Mouse (Mus musculus) adrenal gland, postnatal 25 days (tissue): Measurements from ENCODE around the gene Gm9903. TPM values are rescaled to one million over a fixed set of nuclear protein-coding genes. Genes with fewer than 3 reads are reported as not detected.

Experiments
- DNase-seq: peaks from one replicate; pipeline ENCODE4 v3.0.0; 2021; ENCODE audit warnings: mixed read lengths
- total RNA-seq: library from RNA; stranded (reverse); gene quantifications from 2 replicates; pipeline ENCODE4 v1.2.3, GENCODE M21; 2021

The Gm9903 gene
- total RNA-seq, 1 experiment from 2014 or later: 0.64 TPM

GRCm38 (mm10) chr5:33651017-33651416, 21.3 kb downstream of the Gm9903 start:
- DNase-seq: no peak

GRCm38 (mm10) chr5:33651541-33651920, 21.8 kb downstream of the Gm9903 start:
- no peak for DNase-seq

DNA sequence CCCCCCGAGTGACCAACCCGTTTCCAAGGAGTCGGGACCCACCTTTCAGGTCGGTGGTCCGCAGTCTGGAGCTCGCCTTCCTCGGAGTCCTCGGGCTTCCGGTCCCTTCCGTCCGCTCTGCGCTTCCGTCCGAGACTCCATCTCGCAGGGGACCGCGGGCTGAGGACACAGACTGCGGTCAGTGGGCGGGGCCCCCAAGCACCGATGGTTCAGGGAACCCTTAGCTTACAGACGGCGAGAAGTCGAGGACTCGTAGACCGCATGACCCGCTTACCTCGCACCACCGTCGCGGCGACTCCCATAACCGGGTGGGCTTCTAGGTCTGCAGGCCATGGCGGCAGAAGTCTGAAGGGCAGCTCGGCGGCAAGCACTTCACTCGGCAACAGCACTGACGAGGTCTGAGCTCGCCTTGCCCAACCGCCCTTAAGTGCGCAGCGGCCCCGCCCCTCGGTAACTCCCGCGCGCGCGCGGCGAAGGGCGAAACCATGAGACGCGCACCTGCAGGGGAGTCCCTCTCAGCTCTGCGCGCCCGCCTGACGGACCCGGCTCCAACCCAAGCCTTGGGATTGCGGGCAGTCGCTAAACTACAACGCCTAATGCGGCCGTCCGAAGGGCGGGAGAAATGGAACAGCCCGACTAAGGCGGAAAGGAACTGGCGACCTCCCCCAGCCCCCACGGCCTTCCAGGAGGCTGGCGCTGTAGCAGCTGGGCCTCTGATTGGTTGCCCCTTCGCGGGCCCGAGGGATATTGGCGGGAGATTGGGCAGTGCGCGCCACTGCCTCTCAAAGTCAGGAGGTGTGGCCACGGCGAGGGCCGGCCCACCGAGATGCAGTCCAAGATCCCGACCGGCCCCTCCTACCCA, 22.4 kb downstream of the Gm9903 start, which contains the start of gene Slbp:
TSS of gene Slbp (minus strand) at position 654 of the 862 bp plus-strand sequence.
- peak; percentile 95 for DNase-seq

DNA sequence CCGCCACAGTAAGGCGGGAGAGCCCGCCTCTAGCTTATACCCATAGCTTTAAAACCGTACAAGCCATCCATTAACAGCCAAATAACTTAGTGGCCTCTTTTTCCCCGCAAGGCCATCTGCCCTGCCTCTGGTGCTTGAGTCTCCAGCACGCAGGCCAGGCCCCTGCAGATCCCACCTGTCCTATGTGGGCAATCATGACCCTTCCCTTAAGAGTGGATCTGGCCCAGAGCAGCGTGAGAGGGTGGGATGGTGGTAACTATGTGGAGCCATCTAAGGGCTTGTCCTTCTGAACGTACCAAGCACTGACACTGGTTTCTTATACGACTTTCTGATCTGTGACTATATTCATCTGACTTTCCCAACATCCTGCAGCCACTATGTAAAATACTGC, 23.1 kb downstream of the Gm9903 start:
- DNase-seq: no peak

GRCm38 (mm10) chr5:33654424-33654823, 24.7 kb downstream of the Gm9903 start:
- no peak for DNase-seq

- no peak for DNase-seq
Measured at GRCm38 (mm10) chr5:33655251-33655840, 25.6 kb downstream of the Gm9903 start.

DNA sequence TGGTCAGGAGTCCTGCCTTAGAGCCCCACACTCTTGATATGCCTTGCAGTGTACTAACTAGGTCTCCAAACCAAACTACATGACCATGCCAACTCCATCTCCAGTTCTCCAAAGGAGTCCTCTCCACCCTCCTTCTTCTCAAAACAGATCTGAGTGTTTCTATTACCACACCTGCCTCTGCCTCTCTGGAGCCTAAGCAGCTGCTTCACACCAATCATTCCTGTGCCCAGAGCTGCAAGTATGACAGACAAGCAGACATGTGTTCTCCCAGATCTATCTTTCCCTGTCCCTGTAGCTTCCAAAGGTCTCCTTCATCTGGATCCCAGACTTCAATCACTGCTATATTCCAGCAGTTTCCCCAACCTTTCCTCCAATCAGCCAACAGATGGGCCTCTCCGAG, 27.0 kb downstream of the Gm9903 start:
- no peak for DNase-seq

- DNase-seq: no peak
Measured at GRCm38 (mm10) chr5:33657251-33657786, 27.6 kb downstream of the Gm9903 start.

DNA sequence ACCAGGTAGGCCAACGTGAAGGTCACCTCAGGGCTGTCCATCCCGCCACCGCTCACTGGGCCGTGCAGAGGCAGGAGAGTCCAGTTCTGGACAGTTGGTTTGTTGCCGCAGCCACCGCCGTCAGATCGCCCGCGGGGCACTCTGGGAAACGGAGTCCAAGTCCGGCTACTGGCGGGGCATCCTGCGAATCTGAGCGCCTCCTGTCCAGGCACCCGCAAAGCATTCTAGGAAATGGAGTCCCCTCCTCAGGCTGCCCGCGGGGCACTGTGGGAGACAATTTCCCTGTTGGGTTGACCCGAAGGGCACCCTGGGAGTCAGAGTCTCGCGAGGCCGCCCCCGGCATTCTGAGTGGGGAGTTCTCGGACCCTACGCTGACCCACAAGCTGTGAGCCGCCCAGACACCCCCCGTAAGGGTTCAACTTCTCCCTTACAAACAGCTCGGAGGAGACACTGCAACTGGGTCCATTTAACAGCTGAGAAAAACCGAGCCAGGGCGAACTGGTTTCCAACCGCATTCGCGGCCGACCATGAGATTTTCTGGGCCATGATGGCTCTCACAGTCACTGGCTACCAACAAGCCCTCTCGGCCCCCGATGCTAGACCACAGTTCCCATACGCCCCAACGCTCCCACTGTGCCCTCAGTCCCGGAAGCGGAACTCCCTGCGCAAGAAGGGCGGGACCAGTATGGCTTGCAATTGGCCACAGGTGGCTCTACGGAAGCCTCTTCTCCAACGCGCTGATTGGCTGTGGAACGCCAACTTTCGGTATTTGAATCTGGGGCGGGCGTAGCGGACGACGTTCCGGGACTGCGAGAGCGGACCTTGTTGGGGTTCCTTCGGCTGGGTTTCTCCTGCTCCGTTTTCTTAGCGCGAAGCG, 28.3 kb downstream of the Gm9903 start, which contains the start of the genes Tacc3 and Tmem129:
TSS of gene Tacc3 (plus strand) at position 342 of the 877 bp plus-strand sequence.
TSS of gene Tmem129 (minus strand) at position 630 of the 877 bp plus-strand sequence.
- DNase-seq: peak; percentile 95

- no peak for DNase-seq
Measured at GRCm38 (mm10) chr5:33658664-33659050, 28.9 kb downstream of the Gm9903 start.

DNA sequence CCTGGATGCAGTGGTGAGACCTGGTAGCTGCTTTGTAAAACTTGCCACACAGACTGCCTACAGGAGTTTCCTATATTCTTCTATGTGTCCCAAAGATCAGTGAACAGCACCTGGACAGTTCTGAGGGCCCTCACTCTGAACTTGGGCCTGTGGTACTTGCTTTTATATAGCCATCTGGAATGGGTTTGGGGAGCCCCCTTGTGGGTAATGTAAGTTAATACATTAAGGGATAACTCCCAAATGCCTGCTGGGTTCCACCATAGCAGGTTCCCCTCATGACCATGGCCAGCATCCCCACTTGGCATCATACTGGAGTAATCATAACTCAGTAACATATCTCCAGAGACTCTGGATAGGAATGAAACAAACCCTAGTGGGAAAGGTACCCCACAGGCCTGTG, 38.5 kb downstream of the Gm9903 start:
- DNase-seq: no peak

DNA sequence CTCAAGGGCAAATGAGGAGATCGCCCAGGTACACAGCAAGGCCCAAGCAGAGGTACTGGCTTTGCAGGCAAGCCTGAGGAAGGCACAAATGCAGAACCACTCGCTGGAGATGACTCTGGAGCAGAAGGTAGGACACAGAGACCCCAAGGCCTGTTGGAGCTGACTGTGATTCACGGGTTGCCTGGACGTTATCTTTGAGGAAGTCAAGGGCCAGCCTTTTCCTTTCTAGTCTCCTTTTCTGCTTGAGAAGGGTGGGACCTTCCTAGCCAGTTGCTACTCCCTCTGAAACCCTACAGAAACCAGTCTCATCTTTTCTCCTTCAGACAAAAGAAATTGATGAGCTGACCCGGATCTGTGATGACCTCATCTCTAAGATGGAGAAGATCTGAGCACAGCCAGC, 41.9 kb downstream of the Gm9903 start:
- no peak for DNase-seq

DNA sequence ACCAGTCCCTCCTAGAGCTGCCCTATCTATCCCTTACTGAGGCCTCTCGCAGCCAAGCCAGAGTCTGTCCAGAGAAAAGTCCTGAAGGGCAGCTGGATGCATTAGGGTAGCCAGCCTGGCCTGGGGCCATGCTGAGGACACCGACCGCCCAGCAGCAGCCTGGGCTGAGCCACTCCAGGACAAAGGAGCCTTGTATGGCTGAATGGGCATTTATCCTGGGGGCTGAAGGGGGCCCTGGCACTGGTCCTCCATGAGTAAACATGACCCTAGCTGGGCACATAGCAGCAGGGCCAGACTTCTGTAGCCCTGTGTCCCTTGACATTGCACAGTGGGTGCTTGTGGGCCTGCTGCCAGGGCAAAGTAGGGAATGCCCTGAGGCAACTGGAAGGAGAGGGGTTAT, 44.7 kb downstream of the Gm9903 start:
- DNase-seq: no peak

DNA sequence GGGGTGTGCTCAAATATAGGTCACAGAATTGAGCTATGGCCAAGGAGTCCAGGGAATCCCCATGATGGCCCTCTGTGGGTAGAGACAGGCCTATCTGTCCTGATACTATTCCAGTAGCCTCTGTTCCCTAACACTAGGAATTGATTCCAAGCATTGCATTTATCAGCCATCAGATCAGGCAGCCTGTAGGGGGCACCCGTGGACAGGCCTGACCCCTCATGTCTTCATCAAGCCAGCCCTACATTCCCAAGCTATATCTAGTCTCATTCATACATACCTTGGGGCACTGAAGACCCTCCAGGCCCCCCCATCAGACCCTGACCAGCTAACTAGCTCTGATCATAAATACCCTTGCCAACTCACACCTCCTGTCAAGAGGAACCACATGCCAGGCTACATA, 46.2 kb downstream of the Gm9903 start:
- DNase-seq: peak; percentile 61

- no peak for DNase-seq
Measured at GRCm38 (mm10) chr5:33678244-33678643, 48.5 kb downstream of the Gm9903 start.

DNA sequence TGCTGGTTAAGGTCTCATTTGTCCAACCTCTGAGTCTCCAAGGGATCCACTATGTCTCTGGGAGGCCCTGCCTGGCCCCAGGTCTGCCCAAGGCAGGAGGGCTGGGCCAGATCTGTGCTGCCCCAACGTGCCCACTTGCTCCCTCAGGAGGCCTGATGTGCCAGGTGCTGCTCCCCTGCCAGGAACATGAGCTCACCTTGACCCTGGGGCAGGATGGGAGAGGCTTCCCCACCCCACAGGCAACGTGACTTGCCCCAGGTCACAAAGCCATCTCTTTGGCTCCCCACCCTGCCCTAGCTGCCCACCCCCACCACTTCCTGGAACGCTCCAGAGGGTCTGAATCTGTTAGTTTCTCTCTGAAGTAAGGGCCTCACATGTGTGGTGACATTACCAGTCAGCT, 51.3 kb downstream of the Gm9903 start:
- DNase-seq: no peak

Other genes with a start within 250 kb of the Gm9903 start
- not detected in 2 replicates for gene Nkx1-1, start 195.9 kb upstream of the Gm9903 start, total RNA-seq
- 23.5 and 37.0 TPM in 2 replicates for gene Fam53a, start 290 bp upstream of the Gm9903 start, total RNA-seq
- 48.6 and 54.7 TPM in 2 replicates for gene Slbp, start 22.6 kb downstream of the Gm9903 start, total RNA-seq
- 14.2 and 14.4 TPM in 2 replicates for gene Tacc3, start 28.2 kb downstream of the Gm9903 start, total RNA-seq
- gene Tmem129, start 28.5 kb downstream of the Gm9903 start, total RNA-seq: 27.7 and 29.5 TPM in 2 replicates
- gene Fgfr3, start 91.7 kb downstream of the Gm9903 start, total RNA-seq: 2.0 and 3.2 TPM in 2 replicates
- gene Letm1, start 152.9 kb downstream of the Gm9903 start, total RNA-seq: 104 and 110 TPM in 2 replicates
- gene Nsd2, start 190.8 kb downstream of the Gm9903 start, total RNA-seq: 40.3 and 53.6 TPM in 2 replicates